Mouse (Mus musculus) left cerebral cortex, postnatal 4 days (tissue): ENCODE data around the gene Gpr19. TPM values are rescaled to one million over a fixed set of nuclear protein-coding genes. Genes with fewer than 3 reads are reported as not detected.

Experiments
- DNase-seq: peaks from one replicate; pipeline ENCODE4 v3.0.0-alpha.2; 2022
- intact Hi-C: fragments of 180-260 bp; cut with DNase I; formaldehyde crosslinking; loops from one replicate; pipeline ENCODE4 v1.15.1; 2025
- total RNA-seq, 2 experiments: library from RNA; stranded (reverse); gene quantifications; 2 replicates each; pipeline ENCODE4 v1.2.3; 2021

Gpr19 gene
- total RNA-seq, 2 experiments from 2014 or later = 24.5 to 29.3 TPM

DNA sequence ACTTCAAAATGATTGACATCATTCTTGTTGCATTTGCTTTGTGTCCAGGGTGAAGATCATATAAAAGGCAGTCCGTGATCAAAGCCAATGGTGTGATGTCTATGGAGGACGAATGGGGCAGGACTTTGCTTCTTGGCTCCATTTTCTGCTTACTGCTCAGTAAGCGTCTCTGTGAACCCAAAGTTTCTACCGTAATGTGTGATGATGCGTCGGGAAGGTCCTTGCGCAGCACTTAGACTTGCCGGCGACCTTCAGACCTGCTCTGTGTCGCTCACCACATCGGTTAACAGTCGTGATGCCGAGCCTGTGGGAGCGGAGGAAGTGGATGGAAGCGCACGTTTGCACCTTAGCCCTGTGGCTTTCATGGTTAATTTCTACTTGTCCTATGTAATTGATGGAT lies 42.5 kb downstream of the Gpr19 start:
- DNase-seq = no peak
- intact Hi-C loops = no loop called here

DNA sequence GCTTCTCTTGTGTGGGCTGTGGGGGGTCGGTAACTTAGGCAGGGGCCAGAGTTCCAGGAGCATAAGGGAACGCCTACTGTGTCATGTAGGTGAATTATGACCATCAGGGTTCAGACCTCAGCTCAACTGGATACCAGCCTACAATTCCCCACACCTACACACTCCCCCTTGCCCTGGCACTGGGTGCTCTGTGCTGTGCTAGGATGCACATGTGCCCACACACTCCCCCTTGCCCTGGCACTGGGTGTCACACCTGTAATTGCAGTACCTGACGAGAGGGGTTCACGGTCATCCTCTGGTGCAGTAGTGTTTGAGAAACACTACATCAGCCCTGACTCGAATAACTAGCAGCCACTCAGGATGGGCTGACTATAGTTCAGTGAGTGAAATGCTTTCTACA lies 43.6 kb downstream of the Gpr19 start:
- DNase-seq = no peak
- intact Hi-C loops = no loop called here

DNA sequence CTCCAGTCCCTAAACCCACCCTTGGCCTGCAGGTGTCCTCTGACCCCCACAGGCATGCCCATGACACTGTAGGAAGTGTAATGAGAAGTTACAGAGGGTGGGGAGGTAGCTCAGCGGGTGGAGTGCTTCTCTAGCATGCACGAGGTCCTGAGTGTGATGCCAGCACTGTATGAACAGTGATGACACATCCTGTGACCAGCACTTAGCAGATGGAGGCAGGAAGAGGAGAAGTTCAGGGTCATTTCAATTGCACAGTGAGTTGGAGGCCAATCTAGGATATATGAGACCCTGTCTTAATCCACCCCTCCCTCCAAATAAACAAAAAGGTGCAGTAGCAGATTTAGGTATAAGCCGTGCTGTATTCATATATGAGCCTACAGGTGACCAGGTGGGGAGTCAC lies 48.4 kb downstream of the Gpr19 start:
- intact Hi-C loops = no loop called here
- DNase-seq = no peak

DNA sequence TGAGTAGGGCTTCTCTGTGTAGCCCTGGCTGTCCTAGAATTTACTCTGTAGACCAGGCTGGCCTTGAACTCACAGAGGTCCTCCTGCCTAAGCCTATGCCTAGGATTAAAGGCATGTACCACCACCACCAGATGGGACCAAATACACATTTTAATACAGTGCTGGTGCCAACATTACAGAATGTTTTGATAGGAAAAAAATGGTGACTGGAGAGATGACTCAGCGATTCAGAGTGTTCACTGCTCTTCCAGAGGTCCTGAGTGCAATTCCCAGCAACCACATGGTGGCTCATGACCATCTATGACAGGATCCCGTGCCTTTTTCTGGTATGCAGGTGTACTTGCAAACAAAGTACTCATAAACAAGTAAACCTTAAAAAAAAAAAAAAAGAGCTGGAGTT lies 48.9 kb downstream of the Gpr19 start:
- intact Hi-C loops = no loop called here
- DNase-seq = no peak

DNA sequence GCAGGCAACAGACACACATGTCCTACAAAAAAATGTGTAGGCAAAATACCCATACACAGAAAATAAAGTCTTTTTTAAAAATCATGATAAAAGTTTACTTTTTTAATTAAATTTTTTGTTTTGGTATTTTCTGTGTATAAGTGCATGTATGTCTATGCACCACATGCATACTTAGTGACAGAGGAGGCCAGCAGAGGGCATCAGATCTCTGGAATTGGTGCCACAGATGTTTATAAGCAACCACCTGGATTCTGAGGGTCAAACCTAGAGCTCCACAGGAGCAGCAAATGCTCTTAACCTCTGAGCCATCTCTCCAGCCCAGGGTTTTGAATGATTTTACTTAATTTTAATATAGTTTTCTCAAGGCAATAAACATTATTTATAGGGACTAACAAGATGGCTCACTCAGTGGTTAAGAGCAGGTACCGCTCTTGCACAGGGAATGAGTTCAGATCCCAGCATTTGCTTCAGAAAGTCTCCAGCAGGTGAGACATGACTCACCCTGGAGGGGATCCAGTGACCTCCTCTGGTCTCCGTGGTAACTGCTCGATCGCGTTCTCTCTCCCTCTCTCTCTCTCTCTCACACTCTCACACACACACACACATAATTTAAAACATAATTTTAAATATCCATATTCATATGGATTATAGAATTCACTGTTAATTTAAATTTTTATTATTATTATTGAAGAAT lies 50.0 kb downstream of the Gpr19 start:
- DNase-seq = peak; percentile 29
- intact Hi-C loops = no loop called here

DNA sequence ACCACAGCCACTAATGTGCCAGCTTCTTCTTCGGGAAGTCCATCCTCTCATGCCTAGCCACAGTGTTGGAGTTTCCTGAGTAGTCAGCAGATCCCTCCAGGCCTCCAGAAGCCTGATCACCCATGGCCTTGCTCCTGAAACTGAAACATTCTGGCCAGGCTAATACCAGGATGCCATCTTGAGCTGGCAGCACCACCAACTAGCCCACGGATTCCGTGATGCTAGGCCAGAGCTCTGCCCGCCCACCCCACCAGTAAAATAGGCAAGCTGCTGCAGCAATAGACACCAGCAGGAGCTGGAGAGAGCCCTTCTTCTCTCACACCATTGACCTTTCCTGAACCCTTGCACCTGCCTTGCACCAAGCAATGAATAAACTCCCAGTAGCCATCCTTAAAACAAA lies 50.8 kb downstream of the Gpr19 start:
- DNase-seq = no peak

DNA sequence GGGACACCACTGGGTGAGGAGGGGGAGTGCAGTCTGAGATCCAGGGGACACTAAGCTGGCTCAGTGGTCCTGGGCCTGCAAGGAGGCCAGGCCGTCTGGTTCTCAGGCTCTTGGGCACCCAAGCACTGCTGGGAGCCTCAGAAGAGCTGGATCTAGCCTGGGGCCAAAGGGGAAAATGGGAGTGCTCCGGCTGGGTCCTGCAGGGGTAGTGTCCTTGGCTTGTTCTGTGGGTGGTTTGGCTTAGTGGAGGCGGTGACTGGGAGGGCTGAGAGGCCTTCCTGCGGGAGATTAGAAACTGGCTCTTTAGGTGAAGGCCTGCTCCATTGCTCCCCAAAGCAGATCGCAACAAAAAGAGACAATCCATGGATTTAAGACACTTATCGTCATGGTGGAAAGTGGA lies 52.1 kb downstream of the Gpr19 start:
- no peak for DNase-seq
- intact Hi-C loops = no loop called here

More for the DNA sequence above, 50.8 kb downstream of the Gpr19 start:
- intact Hi-C loops = no loop called here

DNA sequence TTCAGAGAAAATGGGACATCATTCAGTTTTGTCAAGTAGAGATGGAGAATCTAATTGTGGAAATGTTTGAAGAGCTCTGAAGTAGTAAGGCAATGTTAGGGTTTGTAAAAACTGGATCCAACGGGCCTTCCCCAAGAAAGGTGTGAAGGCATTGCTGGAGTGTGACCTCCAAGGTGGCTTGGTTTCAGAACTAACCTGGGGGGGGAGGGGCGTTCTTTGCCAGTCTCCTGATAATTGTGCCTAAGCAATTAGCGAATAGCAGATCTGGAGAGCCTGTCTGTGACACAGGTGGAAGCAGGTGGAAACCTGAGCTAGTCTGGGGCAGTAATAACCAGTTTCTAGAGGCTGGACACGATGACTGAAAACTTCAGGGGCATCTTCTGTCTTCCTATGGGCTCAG lies 52.7 kb downstream of the Gpr19 start:
- no peak for DNase-seq
- intact Hi-C loops = no loop called here

DNA sequence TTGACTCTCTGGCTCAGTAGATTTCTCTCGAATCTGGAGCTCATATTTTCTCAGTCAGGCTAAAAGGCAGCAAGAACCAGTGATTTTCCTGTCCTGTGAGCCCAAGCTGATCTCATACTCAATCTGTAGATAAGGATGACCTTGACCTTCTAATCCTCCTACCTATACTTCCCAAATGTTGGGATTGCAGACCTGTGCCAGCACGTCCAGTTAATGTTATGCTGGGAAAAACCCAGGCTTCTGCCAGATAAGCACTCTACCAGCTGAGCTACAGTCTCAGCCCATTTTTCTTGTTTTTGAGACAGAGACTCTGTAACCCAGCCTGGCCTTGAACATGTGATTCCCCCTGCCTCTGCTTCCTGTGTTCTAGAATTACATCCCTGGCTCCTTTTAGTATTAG lies 58.0 kb downstream of the Gpr19 start:
- DNase-seq = no peak
- intact Hi-C loops = no loop called here

DNA sequence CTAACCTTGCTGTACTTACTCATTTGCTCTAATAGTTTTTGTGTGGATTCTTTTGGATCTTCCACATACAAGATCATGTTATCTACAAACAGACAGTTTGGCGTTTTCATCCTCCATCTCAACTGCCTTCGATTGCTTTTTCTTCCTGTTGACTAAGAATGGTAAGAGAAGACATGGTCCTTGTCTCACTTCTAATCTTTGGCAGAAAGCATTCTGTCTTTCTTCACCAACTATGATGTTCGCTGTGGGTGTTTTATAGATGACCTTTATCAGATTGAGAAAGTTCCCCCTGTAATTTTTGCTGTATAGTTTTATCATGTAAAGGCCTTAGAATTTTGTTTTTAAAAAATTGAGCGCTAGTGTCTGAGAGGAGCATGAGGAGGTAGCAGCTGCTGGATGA lies 60.3 kb downstream of the Gpr19 start:
- DNase-seq = no peak
- intact Hi-C loops = no loop called here

DNA sequence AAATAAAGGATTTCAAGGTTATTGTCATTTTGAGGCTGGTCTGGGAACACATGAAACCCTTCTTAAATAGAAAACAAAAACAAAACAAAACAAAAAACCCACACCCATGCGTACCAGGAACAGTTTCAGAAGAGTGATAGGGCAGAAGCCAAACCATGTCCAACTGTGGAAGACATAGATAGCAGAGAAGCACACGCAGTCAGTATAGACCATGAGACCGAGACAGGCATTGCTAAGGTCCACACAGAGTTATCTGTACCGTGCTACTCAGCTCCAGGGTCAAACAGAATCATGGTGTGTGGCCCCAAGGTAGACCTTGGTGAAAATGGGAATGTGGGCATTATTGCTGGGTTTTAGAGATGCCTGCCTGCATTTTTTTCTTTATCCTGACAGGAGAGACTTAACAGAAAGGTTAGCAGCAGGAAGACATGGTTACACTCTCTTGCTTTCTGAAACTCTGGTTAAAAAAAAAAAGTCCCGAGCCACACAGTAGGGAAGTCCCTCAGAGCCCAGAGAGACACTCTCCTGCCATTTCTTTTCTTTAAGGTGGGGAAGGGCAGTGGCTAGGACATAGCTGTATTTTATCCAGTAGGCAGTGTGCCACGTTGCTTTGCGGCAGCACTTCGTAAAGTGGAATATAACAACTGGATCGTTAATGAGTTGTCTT lies 63.7 kb downstream of the Gpr19 start:
- intact Hi-C loops = no loop called here

DNA sequence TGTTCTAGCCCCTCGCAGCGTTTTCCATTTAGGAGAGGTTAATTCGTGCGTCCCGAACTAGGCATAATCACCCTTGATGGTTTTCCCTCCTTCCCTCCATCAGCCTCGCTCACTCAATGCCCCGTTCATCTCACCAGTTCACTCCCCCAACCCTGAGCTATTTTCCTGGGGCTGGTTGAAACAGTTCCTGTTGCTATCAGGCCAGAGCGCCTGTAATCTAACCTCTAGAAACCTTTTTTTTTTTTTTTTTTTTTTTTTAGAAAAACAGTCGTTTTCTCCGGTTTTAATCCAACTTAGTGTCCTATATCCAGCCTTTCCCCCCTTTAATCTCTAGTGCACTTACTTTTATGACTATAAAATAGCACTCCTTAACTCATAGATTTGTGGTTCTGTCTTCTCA lies 67.6 kb downstream of the Gpr19 start:
- intact Hi-C loops = no loop called here
- DNase-seq = no peak

More for the DNA sequence above, 63.7 kb downstream of the Gpr19 start:
- DNase-seq = no peak

DNA sequence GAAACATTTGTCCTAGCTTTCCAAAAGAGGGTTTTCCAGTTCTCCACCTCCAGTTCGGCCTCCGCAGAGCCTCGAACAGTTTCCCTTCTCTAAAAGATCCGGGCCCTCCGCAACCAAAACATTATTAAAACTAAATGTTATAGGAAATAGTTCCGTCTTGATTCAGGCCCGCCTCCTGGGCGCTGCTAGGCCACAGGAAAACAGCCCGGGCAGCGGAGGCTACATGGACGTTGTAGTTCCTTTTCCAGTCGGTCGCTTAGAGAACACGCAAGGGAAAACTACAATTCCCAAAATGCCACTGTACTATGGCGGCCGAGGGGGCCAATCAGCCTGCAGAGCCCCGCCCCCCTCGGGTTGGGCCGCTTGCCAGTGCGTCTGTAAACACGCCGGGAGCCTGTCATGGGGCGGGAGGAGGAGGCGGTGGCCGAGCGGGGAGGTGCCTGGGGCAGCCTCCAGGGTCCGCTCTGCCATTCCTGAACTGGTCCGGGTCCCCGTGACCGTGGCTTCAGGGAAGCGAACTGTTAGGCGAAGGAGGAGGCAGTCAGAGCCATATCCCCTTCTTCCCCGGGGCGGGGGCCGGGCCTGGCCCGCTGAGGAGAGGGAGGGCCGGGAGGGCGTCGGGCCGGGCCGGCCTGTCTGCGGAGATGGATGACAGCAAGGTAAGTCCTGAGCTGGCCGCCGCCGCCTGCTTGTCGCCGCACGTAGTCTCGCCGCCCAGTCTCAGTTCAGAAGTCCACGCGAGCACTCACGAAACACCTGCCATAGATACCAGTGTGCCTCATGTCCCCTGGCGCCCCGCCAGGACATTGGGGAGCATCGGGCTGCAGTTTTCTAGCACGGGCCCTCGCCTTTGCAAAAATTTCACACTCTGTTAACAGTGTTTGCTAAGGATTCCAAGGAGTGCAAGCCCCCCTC lies 68.3 kb downstream of the Gpr19 start, which contains the start of gene Crebl2:
Gene Crebl2, plus strand, starts transcription at position 369 of the 915 bp plus-strand sequence.
- peak; percentile 100 for DNase-seq
- intact Hi-C loops = no loop called here

DNA sequence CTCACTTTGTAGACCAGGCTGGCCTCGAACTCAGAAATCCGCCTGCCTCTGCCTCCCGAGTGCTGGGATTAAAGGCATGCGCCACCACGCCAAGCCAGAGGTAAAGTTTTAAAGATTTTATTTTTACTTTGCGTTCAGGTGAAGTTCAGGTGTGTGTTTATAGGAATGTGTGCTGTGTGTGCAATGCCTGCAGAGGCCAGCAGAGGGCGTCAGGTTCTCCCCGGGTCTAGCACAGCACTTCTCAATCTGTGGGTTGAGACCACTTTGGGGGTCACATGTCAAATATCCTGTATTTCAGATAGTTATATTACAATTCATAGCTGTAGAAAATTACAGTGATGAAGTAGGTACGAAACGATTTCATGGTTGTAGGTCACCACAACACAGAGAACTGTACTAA lies 75.5 kb downstream of the Gpr19 start:
- intact Hi-C loops = no loop called here
- DNase-seq = peak; percentile 11

DNA sequence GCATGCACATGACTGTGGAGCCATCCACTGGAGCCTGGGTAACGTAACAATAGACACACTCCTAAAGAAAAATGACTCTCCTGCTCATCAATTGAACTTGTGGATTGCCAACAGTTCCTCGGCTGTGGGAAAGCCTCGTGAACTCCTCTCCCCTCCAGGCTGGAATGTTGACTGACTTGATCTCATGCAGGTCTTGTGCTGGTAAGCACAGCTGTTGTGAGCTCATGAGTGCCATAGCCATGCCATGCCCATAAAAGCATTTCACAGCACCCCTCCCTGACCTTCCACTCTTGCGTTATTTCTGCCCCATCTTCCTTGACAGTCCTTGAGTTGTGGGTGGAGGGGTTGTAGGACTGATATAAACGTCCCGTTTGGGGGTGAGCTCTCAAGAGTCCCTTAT lies 78.0 kb downstream of the Gpr19 start:
- DNase-seq = no peak
- intact Hi-C loops = no loop called here

DNA sequence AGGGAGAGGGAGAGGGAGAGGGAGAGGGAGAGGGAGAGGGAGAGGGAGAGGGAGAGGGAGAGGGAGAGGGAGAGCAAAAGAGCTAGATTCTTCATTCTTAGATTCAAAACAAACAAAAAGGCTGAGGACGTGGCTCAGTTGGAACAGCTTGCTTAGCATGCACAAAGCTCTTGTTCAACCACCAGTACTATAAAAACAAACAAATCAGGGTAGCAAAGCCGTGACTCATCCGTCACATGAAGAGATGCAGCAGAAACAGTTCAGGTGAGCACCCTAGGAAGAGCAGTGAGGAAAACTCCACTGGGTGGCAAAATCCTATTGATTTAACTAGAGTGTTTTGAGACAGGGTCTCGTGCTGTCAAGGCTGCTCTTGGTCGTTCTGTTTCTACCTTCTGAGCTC lies 78.6 kb downstream of the Gpr19 start:
- DNase-seq = no peak
- intact Hi-C loops = no loop called here

Other genes with a start within 250 kb of the Gpr19 start
- 1 to 10 TPM; 5.1 to 5.2 TPM for gene Dusp16, start 106.0 kb downstream of the Gpr19 start, total RNA-seq
- gene Crebl2, start 68.4 kb downstream of the Gpr19 start, total RNA-seq = 1 to 10 TPM; 6.5 to 8.1 TPM
- gene Cdkn1b, start 21.8 kb upstream of the Gpr19 start, total RNA-seq = 10 to 100 TPM; 55.5 to 62.2 TPM
- gene Apold1, start 83.1 kb upstream of the Gpr19 start, total RNA-seq = 1 to 10 TPM; 4.2 to 4.3 TPM
- 10 to 100 TPM; 56.9 to 57.4 TPM for gene Ddx47, start 113.0 kb upstream of the Gpr19 start, total RNA-seq
- gene Gprc5a, start 167.1 kb upstream of the Gpr19 start, total RNA-seq = under 1 TPM; 0.28 to 0.36 TPM
- gene Gprc5d, start 219.7 kb upstream of the Gpr19 start, total RNA-seq = not detected